Mouse (Mus musculus) limb, embryonic 10.5 days (tissue): ENCODE data around the gene Ankrd36. TPM values are rescaled to one million over a fixed set of nuclear protein-coding genes. Genes with fewer than 3 reads are reported as not detected.
A peak's percentile ranks its signal among the peaks of the same experiment; 100 is the strongest.
"Not testable (repeated sequence)": the region's sequence is repeated elsewhere in the genome, so short reads cannot be mapped to it uniquely, and the experiment has no call there.

Source experiments
- DNase-seq: peaks from one replicate; pipeline ENCODE4 v3.0.0-alpha.2; 2017; ENCODE audit warnings: low spot score
- H3K27ac ChIP-seq: fragments of 300-500 bp; sonication (generic); 2 replicates; pipeline ENCODE4 v1.5.1; 2016; ENCODE audit warnings: mild to moderate bottlenecking
- H3K27me3 ChIP-seq: fragments of 300-500 bp; sonication (generic); 2 replicates; pipeline ENCODE4 v1.6.1; 2016; ENCODE audit warnings: low read depth, mild to moderate bottlenecking; ENCODE audit not compliant: poor library complexity, severe bottlenecking
- H3K36me3 ChIP-seq: fragments of 300-500 bp; sonication (generic); 2 replicates; pipeline ENCODE4 v1.6.1; 2016; ENCODE audit warnings: mild to moderate bottlenecking, moderate library complexity
- H3K4me1 ChIP-seq: fragments of 300-500 bp; sonication (generic); 2 replicates; pipeline ENCODE4 v1.6.1; 2016
- H3K4me3 ChIP-seq: fragments of 300-500 bp; sonication (generic); 2 replicates; pipeline ENCODE4 v1.5.1; 2016; ENCODE audit warnings: mild to moderate bottlenecking, moderate library complexity
- H3K9me3 ChIP-seq: fragments of 300-500 bp; sonication (generic); replicated peaks from 2 replicates; pipeline ENCODE4 v1.6.1; 2016; ENCODE audit warnings: mild to moderate bottlenecking
- WGBS: fragments of 180-500 bp; shearing (Covaris S2); methylation state at CpG from one replicate; pipeline ENCODE4 v1.1.7; 2016; 5-methylcytosine and 5-hydroxymethylcytosine counted together
- polyA plus RNA-seq: library from polyadenylated mRNA; unstranded; fragments of >200 nt; fragmentation: Nextera tagmentation; extraction: Ambion mirVana; gene quantifications from 2 replicates; pipeline ENCODE4 v1.2.1, GENCODE M21; 2016

Gene Ankrd36
- polyA plus RNA-seq, 1 experiment from 2014 or later, result not detected

DNA sequence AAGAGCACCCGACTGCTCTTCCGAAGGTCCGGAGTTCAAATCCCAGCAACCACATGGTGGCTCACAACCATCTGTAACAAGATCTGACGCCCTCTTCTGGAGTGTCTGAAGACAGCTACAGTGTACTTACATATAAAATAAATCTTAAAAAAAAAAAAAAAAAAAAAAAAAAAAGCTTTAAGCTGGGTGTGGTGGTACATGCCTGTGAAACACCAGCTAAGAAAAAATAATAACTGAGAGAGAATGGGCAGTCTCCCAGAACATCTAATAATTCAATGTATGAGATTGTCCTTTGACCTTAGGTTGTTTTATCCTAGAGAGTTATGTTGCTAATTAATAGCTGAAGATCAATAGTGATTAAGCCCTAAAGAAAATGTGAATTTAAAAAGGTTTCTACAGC, 32.0 kb upstream of the Ankrd36 start:
- H3K4me3 ChIP-seq, H3K27me3 ChIP-seq, H3K27ac ChIP-seq, H3K9me3 ChIP-seq, DNase-seq: not testable (repeated sequence)
- peaks cover 18% of the 10 kb centered on the region for H3K4me1 ChIP-seq
- WGBS, result 86% methylated on average over 4 of the region's 4 CpGs
- peaks cover 67% of the 10 kb centered on the region for H3K36me3 ChIP-seq

- no peak for DNase-seq
- H3K27ac ChIP-seq, result no peak overlapping the region
- peaks cover 39% of the 10 kb centered on the region for H3K36me3 ChIP-seq
- no peaks in the 10 kb centered on the region for H3K27me3 ChIP-seq
- 65% methylated on average over 4 of the region's 4 CpGs for WGBS
- no peaks in the 10 kb centered on the region for H3K9me3 ChIP-seq
- peaks cover 18% of the 10 kb centered on the region for H3K4me1 ChIP-seq
- peak overlapping the region; percentile 76 for H3K4me3 ChIP-seq
Measured at GRCm38 (mm10) chr11:5540331-5540730, 29.2 kb upstream of the Ankrd36 start.

DNA sequence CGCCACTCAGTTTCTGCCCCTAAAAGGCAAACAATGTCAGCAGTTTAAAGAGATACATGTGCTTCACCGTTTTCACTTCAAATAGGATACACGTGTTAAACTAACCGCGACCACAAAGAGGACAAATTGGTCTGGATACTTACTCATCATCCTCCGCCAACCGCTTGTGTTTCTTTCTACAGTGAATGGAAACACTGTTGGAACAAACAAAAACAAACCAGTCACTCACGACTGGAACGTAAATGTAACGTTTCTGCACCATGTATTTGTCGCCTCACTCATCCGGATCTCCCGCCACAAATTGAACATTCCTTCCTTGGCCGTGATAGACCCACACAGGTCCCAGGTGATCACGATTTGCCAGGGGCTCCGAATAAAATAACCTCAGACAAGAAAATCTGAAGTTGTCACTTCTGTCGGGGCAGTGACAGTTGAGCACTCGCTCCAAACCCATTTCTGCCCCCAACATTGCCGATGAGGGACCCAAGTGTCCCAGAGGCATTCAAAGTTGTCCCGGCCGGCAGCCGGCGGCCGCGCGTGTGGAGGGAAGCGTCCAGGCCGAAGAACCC, 28.2 kb upstream of the Ankrd36 start:
- peak overlapping the region; percentile 76 for H3K4me3 ChIP-seq
- no peak for DNase-seq
- no peaks in the 10 kb centered on the region for H3K27me3 ChIP-seq
- peaks cover 18% of the 10 kb centered on the region for H3K4me1 ChIP-seq
- H3K36me3 ChIP-seq, result peaks cover 34% of the 10 kb centered on the region
- peak overlapping the region; percentile 97 for H3K27ac ChIP-seq
- 4% methylated on average over 28 of the region's 28 CpGs for WGBS
- no peaks in the 10 kb centered on the region for H3K9me3 ChIP-seq

GRCm38 (mm10) chr11:5541799-5542481, 27.5 kb upstream of the Ankrd36 start, which contains the start of gene Ccdc117:
TSS of gene Ccdc117 (minus strand) at chr11:5542187.
- H3K4me1 ChIP-seq, result peaks cover 18% of the 10 kb centered on the region
- H3K27ac ChIP-seq, result peak within 1 kb of the TSS; percentile 97
- H3K9me3 ChIP-seq, result no peaks in the 10 kb centered on the region
- H3K36me3 ChIP-seq, result peaks cover 28% of the 10 kb centered on the region
- H3K27me3 ChIP-seq, result no peaks in the 10 kb centered on the region
- H3K4me3 ChIP-seq, result peak within 1 kb of the TSS; percentile 76
- under 1% methylated on average over 65 of the region's 65 CpGs for WGBS
- peak; percentile 88 for DNase-seq

DNA sequence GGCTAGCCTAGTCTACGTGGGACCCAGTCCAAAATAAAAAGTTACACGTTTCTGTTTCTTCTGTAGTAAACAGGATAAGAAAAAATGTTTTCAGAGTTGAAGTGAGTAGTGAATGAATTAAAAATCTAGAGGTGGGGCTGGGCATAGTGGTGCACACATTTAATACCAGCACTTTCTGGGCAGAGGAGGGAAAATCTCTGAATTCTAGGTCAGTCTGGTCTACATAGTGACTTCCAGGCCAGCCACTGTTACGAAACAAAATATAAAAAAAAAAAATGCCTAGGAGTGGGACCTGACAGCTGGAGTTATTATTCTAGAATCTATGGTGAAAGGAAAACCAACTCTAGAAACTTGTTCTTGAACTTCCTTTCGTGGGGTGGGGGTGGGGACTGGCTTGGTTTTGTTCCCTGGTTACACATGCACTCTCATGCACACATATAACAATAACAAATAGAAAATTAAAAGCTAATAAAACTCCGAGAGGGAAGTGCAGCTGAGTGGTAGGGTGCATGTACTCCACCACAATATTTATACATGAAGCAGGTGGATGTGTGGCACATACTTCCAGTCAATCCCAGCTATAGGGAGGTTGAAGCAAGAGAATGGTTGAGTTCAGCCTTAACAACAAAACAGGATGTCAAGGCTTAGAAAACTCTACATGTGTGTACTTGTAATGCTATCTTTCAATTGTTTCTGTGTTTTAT, 26.9 kb upstream of the Ankrd36 start:
- Histone ChIP-seq H3K9me3 (no peaks in the 10 kb centered on the region), H3K36me3 (peaks cover 24% of the 10 kb centered on the region), H3K4me1 (peaks cover 18% of the 10 kb centered on the region), H3K27ac (peak overlapping the region; percentile 97; the same call in 1 of the 2 replicates), H3K27me3 (no peaks in the 10 kb centered on the region), H3K4me3 (peak overlapping the region; percentile 76)
- no peak for DNase-seq
- WGBS, result 55% methylated on average over 5 of the region's 5 CpGs

- no peak for DNase-seq
- Histone ChIP-seq H3K9me3 (no peaks in the 10 kb centered on the region), H3K4me3 (no peak overlapping the region), H3K4me1 (peaks cover 18% of the 10 kb centered on the region), H3K36me3 (peaks cover 18% of the 10 kb centered on the region), H3K27me3 (no peaks in the 10 kb centered on the region), H3K27ac (no peak overlapping the region)
- 87% methylated on average over 1 of the region's 1 CpGs for WGBS
Measured at GRCm38 (mm10) chr11:5543281-5543680, 26.2 kb upstream of the Ankrd36 start.

DNA sequence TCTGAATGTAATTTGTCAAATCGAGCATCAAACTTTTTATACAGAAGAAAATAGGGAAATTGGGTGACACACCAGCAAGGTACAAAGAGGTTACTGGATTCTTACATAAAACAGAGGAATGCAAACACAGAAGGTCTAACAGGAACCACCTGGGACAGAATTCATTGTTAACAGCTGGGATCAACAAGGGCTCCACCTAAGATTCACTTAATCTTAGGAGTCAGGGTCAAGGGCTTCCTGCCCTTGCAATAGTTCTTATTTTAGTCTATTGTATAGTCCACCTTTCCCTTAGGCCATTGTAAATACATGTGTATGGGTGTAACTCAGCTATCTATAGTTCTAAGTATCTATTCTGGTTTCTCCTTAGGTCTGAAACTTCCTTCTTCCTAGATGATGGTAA, 24.8 kb upstream of the Ankrd36 start:
- not testable (repeated sequence) for H3K36me3 ChIP-seq, H3K4me3 ChIP-seq, H3K9me3 ChIP-seq, DNase-seq, H3K27ac ChIP-seq, H3K27me3 ChIP-seq
- H3K4me1 ChIP-seq, result peaks cover 14% of the 10 kb centered on the region
- 85% methylated on average over 1 of the region's 1 CpGs for WGBS

GRCm38 (mm10) chr11:5545457-5545856, 24.0 kb upstream of the Ankrd36 start:
- Histone ChIP-seq H3K9me3 (no peaks in the 10 kb centered on the region), H3K4me1 (peaks cover 11% of the 10 kb centered on the region), H3K27ac (no peak overlapping the region), H3K27me3 (no peaks in the 10 kb centered on the region), H3K36me3 (peaks cover 2% of the 10 kb centered on the region), H3K4me3 (no peak overlapping the region)
- 87% methylated on average over 4 of the region's 4 CpGs for WGBS
- no peak for DNase-seq

GRCm38 (mm10) chr11:5546693-5547092, 22.8 kb upstream of the Ankrd36 start:
- Histone ChIP-seq H3K9me3 (0 out of 2 replicates have a peak, but pooled peaks cover 2% of the 10 kb centered on the region), H3K27me3 (no peaks in the 10 kb centered on the region), H3K4me3 (no peak overlapping the region), H3K36me3 (no peaks in the 10 kb centered on the region), H3K27ac (no peak overlapping the region), H3K4me1 (peaks cover 4% of the 10 kb centered on the region; the same call in 1 of the 2 replicates)
- DNase-seq, result no peak
- 85% methylated on average over 3 of the region's 3 CpGs for WGBS

- Histone ChIP-seq H3K36me3 (no peaks in the 10 kb centered on the region), H3K4me1 (no peaks in the 10 kb centered on the region), H3K27me3 (no peaks in the 10 kb centered on the region), H3K9me3 (0 out of 2 replicates have a peak, but pooled peaks cover 2% of the 10 kb centered on the region), H3K4me3 (no peak overlapping the region), H3K27ac (no peak overlapping the region)
- WGBS, result 90% methylated on average over 5 of the region's 5 CpGs
- DNase-seq, result no peak
Measured at GRCm38 (mm10) chr11:5551430-5551829, 18.1 kb upstream of the Ankrd36 start.

GRCm38 (mm10) chr11:5551931-5552330, 17.6 kb upstream of the Ankrd36 start:
- Histone ChIP-seq H3K9me3 (0 out of 2 replicates have a peak, but pooled peaks cover 2% of the 10 kb centered on the region), H3K4me1 (no peaks in the 10 kb centered on the region), H3K27me3 (no peaks in the 10 kb centered on the region), H3K36me3 (no peaks in the 10 kb centered on the region), H3K4me3 (no peak overlapping the region), H3K27ac (no peak overlapping the region)
- DNase-seq, result no peak
- 76% methylated on average over 1 of the region's 1 CpGs for WGBS

DNA sequence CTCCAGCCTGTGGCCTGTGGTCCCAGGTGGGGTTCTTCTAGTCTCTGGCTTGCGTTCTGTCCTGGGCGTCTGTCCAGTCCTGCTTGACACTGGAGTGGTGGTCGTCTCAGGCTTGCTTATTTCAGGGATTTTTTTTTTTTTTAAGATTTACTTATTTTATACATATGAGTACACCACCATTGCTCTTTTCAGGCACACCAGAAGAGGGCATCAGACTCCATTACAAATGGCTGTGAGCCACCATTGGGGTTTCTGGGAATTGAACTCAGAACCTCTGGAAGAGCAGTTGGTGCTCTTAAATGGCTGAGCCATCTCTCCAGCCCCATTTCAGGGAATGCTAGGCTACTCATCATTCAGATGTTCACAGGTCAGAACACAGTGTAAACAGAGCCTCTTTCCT, 9.2 kb upstream of the Ankrd36 start:
- DNase-seq, result no peak
- WGBS, result 92% methylated on average over 3 of the region's 3 CpGs
- Histone ChIP-seq H3K9me3 (no peaks in the 10 kb centered on the region), H3K36me3 (no peaks in the 10 kb centered on the region), H3K27me3 (no peaks in the 10 kb centered on the region), H3K27ac (no peak overlapping the region), H3K4me3 (no peak overlapping the region), H3K4me1 (peaks cover 9% of the 10 kb centered on the region)

DNA sequence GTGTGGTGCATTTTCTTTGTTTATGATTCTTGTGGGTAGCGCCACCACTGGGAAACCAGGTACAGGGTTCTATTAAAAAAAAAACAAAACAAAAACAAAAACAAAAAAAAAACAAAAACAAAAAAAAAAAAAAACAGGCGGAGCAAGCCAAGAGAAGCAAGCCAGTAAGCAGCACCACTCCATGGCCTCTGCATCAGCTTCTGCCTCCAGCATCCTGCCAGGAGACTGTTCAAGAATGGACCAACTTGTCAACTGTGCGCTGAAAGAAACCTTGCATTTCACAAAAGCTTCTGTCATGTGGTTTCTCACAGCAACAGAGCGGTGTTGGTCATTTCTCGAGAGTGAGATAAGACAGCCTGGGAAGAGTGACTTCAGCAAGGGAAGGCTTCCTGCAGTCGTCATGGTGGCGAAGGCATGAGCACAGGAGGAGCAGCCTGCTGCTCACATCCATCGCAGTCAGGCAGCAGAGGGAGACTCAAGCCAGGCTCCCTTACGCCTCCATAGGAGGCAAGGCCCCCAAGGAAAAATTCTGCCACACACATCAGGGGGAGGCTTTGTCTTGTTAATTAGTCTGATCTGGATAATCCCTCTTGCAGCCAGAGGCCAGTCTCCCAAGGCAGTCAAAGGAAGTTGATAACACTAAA, 6.7 kb upstream of the Ankrd36 start:
- Histone ChIP-seq H3K9me3 (no peaks in the 10 kb centered on the region), H3K36me3 (no peaks in the 10 kb centered on the region), H3K27me3 (no peaks in the 10 kb centered on the region), H3K27ac (no peak overlapping the region), H3K4me3 (no peak overlapping the region), H3K4me1 (peaks cover 9% of the 10 kb centered on the region)
- DNase-seq, result no peak
- WGBS, result 35% methylated on average over 9 of the region's 9 CpGs
